Mouse (Mus musculus): ENCODE data around the gene Ccdc187.

Ccdc187 gene

GRCm38 (mm10) chr2:26294457-26294856 lies at the start of gene Ccdc187:
TSS of gene Ccdc187 (minus strand) at chr2:26294557.
- in situ Hi-C loops (cut with MseI, MboI) = no loop called here

- in situ Hi-C loops (cut with MseI, MboI) = no loop called here
Measured at GRCm38 (mm10) chr2:26342609-26343490, 48.5 kb upstream of the Ccdc187 start.

- in situ Hi-C loops (cut with MseI, MboI) = no loop called here
Measured at GRCm38 (mm10) chr2:26342044-26342443, 47.7 kb upstream of the Ccdc187 start.

GRCm38 (mm10) chr2:26341510-26341981 lies 47.2 kb upstream of the Ccdc187 start:
- in situ Hi-C loops (cut with MseI, MboI) = no loop called here

- in situ Hi-C loops (cut with MseI, MboI) = no loop called here
Measured at GRCm38 (mm10) chr2:26339204-26339551, 44.8 kb upstream of the Ccdc187 start.

GRCm38 (mm10) chr2:26338302-26339203 lies 44.2 kb upstream of the Ccdc187 start:
- in situ Hi-C loops (cut with MseI, MboI) = no loop called here

GRCm38 (mm10) chr2:26330702-26331101 lies 36.3 kb upstream of the Ccdc187 start:
- in situ Hi-C loops (cut with MseI, MboI) = no loop called here

- in situ Hi-C loops (cut with MseI, MboI) = no loop called here
Measured at GRCm38 (mm10) chr2:26330056-26330468, 35.7 kb upstream of the Ccdc187 start.

GRCm38 (mm10) chr2:26329402-26329801 lies 35.0 kb upstream of the Ccdc187 start:
- in situ Hi-C loops (cut with MseI, MboI) = no loop called here

- in situ Hi-C loops (cut with MseI, MboI) = no loop called here
Measured at GRCm38 (mm10) chr2:26327852-26328251, 33.5 kb upstream of the Ccdc187 start.

GRCm38 (mm10) chr2:26325386-26326181 lies 31.2 kb upstream of the Ccdc187 start:
- in situ Hi-C loops (cut with MseI, MboI) = no loop called here

- in situ Hi-C loops (cut with MseI, MboI) = no loop called here
Measured at GRCm38 (mm10) chr2:26324917-26325316, 30.6 kb upstream of the Ccdc187 start.

GRCm38 (mm10) chr2:26323589-26324325 lies 29.4 kb upstream of the Ccdc187 start:
- in situ Hi-C loops (cut with MseI, MboI) = no loop called here

GRCm38 (mm10) chr2:26320245-26321185 lies 26.2 kb upstream of the Ccdc187 start:
- in situ Hi-C loops (cut with MseI, MboI) = no loop called here

- in situ Hi-C loops (cut with MseI, MboI) = no loop called here
Measured at GRCm38 (mm10) chr2:26319519-26320244, 25.3 kb upstream of the Ccdc187 start.

GRCm38 (mm10) chr2:26319109-26319508 lies 24.8 kb upstream of the Ccdc187 start:
- in situ Hi-C loops (cut with MseI, MboI) = no loop called here

- in situ Hi-C loops (cut with MseI, MboI) = no loop called here
Measured at GRCm38 (mm10) chr2:26317991-26318672, 23.8 kb upstream of the Ccdc187 start.

- in situ Hi-C loops (cut with MseI, MboI) = no loop called here
Measured at GRCm38 (mm10) chr2:26317371-26317770, 23.0 kb upstream of the Ccdc187 start.
